Mouse (Mus musculus) megakaryocyte, embryonic 14.5 days (primary cell): ENCODE measurements at regions not wholly inside any gene's neighbourhood (a gene's known extent, or its start where the extent isn't known, plus 50 kb on each side); places are given as distances from the start of the nearest gene placed in this dataset.

Experiments
- FLI1 ChIP-seq: IDR thresholded peaks from 2 replicates; pipeline ENCODE4 v1.6.1; 2012; ENCODE audit warnings: low read length, inconsistent platforms, mixed read lengths
- GATA1 ChIP-seq: IDR thresholded peaks from 3 replicates; pipeline ENCODE4 v1.6.1; 2012; ENCODE audit warnings: mixed read lengths, low read length, inconsistent platforms, borderline replicate concordance

DNA sequence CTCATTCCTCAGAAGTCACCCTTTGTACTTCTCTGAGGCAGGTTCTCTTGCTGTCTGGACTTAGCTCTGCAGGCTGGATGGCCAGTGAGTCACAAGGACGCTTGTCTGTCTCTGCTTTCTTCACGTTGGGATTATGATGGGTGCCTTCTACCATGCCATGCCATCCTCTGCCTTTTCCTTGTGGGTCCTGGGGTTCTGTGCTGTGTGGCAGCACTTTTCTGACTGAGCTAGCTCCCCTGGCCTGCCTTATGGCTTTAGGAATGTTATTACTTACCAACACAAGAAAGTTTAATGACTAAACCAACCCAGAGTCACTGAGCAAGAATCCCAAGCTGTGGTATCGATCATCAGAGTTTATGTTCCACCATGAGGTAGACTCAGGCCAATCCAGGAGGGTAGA lies 280.7 kb downstream of the Gm49356 start:
- TF ChIP-seq GATA1 (no peak), FLI1 (no peak)
